Mouse (Mus musculus): ENCODE data around the gene Gja5. TPM values are rescaled to one million over a fixed set of nuclear protein-coding genes. Genes with fewer than 3 reads are reported as not detected.

The Gja5 gene
- total RNA-seq, 1 experiment = 0.13 TPM

GRCm38 (mm10) chr3:97025226-97025625 lies 120.7 kb downstream of the Gja5 start:
- Histone ChIP-seq H3K4me3 (ENCODE audit: insufficient read depth in 1 of 2, low read depth in 1 of 2, low read length in 2 of 2, poor library complexity in 1 of 2, severe bottlenecking in 1 of 2) (no peak overlapping the region), H3K9ac (ENCODE audit: insufficient read depth, low read depth, low read length, poor library complexity, severe bottlenecking) (no peak overlapping the region), H3K9me3 (ENCODE audit: control insufficient read depth, insufficient read depth, low read depth, low read length) (no peaks in the 10 kb centered on the region), H3K36me3 (ENCODE audit: control insufficient read depth, insufficient read depth, low read length, poor library complexity, severe bottlenecking) (no peaks in the 10 kb centered on the region), H3K27ac (ENCODE audit: insufficient read depth, low read depth, low read length, poor library complexity, severe bottlenecking) (no peak overlapping the region), H3K4me1 (ENCODE audit: control insufficient read depth in 2 of 2, insufficient read depth in 2 of 2, low read length in 2 of 2, poor library complexity in 1 of 2) (no peaks in the 10 kb centered on the region)
- no peak for TF ChIP-seq ZNF384 (IDR thresholded peaks at IDR 0.05; ENCODE audit: low read depth, low read length)
- no peak for TF ChIP-seq ZC3H11A (IDR thresholded peaks at IDR 0.05; ENCODE audit: borderline replicate concordance, low read depth, low read length)
- TF ChIP-seq MAFK (IDR thresholded peaks at IDR 0.05; ENCODE audit: insufficient read depth, low read depth, low read length) = no peak
- TF ChIP-seq HCFC1 (IDR thresholded peaks at IDR 0.05; ENCODE audit: borderline replicate concordance, insufficient read depth, low read length) = no peak
- no peak for TF ChIP-seq CHD2 (IDR thresholded peaks at IDR 0.05; ENCODE audit: low read depth, low read length)
- no peak for DNase-seq (ENCODE audit: low read depth, low spot score)
- in situ Hi-C loops (cut with MboI; ENCODE audit: low sequenced_read_pairs in 2 of 2, unreplicated experiment in 2 of 2) = no loop called here

- no peak overlapping the region for H3K27ac ChIP-seq (ENCODE audit: insufficient read depth, low read depth, low read length, poor library complexity, severe bottlenecking)
These were observed 127.6 kb downstream of the Gja5 start for GRCm38 (mm10) chr3:97032053-97032496.

GRCm38 (mm10) chr3:97035558-97035957 lies 131.1 kb downstream of the Gja5 start:
- no peak for TF ChIP-seq ZC3H11A (IDR thresholded peaks at IDR 0.05; ENCODE audit: borderline replicate concordance, low read depth, low read length)
- no peak for TF ChIP-seq MAFK (IDR thresholded peaks at IDR 0.05; ENCODE audit: insufficient read depth, low read depth, low read length)
- TF ChIP-seq CHD2 (IDR thresholded peaks at IDR 0.05; ENCODE audit: low read depth, low read length) = no peak
- TF ChIP-seq HCFC1 (IDR thresholded peaks at IDR 0.05; ENCODE audit: borderline replicate concordance, insufficient read depth, low read length) = no peak
- TF ChIP-seq ZNF384 (IDR thresholded peaks at IDR 0.05; ENCODE audit: low read depth, low read length) = no peak
- H3K4me1 ChIP-seq (ENCODE audit: control insufficient read depth in 2 of 2, insufficient read depth in 2 of 2, low read length in 2 of 2, poor library complexity in 1 of 2) = 0 out of 4 replicates have a peak, but pooled peaks cover 0 to 2% of the 10 kb centered on the region in 2 experiments
- in situ Hi-C loops (cut with MboI; ENCODE audit: low sequenced_read_pairs in 2 of 2, unreplicated experiment in 2 of 2) = no loop called here
- no peak overlapping the region for H3K27ac ChIP-seq (ENCODE audit: insufficient read depth, low read depth, low read length, poor library complexity, severe bottlenecking)
- H3K9ac ChIP-seq (ENCODE audit: insufficient read depth, low read depth, low read length, poor library complexity, severe bottlenecking) = no peak overlapping the region
- DNase-seq (ENCODE audit: low read depth, low spot score) = no peak
- no peaks in the 10 kb centered on the region for H3K36me3 ChIP-seq (ENCODE audit: control insufficient read depth, insufficient read depth, low read length, poor library complexity, severe bottlenecking)
- no peaks in the 10 kb centered on the region for H3K9me3 ChIP-seq (ENCODE audit: control insufficient read depth, insufficient read depth, low read depth, low read length)
- no peak overlapping the region for H3K4me3 ChIP-seq (ENCODE audit: insufficient read depth in 1 of 2, low read depth in 1 of 2, low read length in 2 of 2, poor library complexity in 1 of 2, severe bottlenecking in 1 of 2)

More at GRCm38 (mm10) chr3:97032053-97032496, 127.6 kb downstream of the Gja5 start:
- Histone ChIP-seq H3K36me3 (ENCODE audit: control insufficient read depth, insufficient read depth, low read length, poor library complexity, severe bottlenecking) (no peaks in the 10 kb centered on the region), H3K4me1 (ENCODE audit: control insufficient read depth in 2 of 2, insufficient read depth in 2 of 2, low read length in 2 of 2, poor library complexity in 1 of 2) (0 out of 4 replicates have a peak, but pooled peaks cover 0 to 2% of the 10 kb centered on the region in 2 experiments), H3K4me3 (ENCODE audit: insufficient read depth in 1 of 2, low read depth in 1 of 2, low read length in 2 of 2, poor library complexity in 1 of 2, severe bottlenecking in 1 of 2) (peak overlapping the region; percentile 26 to 50; a peak in 3 of 4 replicates), H3K9ac (ENCODE audit: insufficient read depth, low read depth, low read length, poor library complexity, severe bottlenecking) (0 out of 2 replicates have a peak overlapping the region, but pooled peaks have one; percentile 40), H3K9me3 (ENCODE audit: control insufficient read depth, insufficient read depth, low read depth, low read length) (no peaks in the 10 kb centered on the region)
- no peak for TF ChIP-seq HCFC1 (IDR thresholded peaks at IDR 0.05; ENCODE audit: borderline replicate concordance, insufficient read depth, low read length)
- TF ChIP-seq MAFK (IDR thresholded peaks at IDR 0.05; ENCODE audit: insufficient read depth, low read depth, low read length) = no peak
- no peak for TF ChIP-seq ZC3H11A (IDR thresholded peaks at IDR 0.05; ENCODE audit: borderline replicate concordance, low read depth, low read length)
- no peak for TF ChIP-seq CHD2 (IDR thresholded peaks at IDR 0.05; ENCODE audit: low read depth, low read length)
- no peak for TF ChIP-seq ZNF384 (IDR thresholded peaks at IDR 0.05; ENCODE audit: low read depth, low read length)
- in situ Hi-C loops (cut with MboI; ENCODE audit: low sequenced_read_pairs in 2 of 2, unreplicated experiment in 2 of 2) = no loop called here
- peak; percentile 28 for DNase-seq (ENCODE audit: low read depth, low spot score)

GRCm38 (mm10) chr3:97037119-97037518 lies 132.6 kb downstream of the Gja5 start:
- DNase-seq (ENCODE audit: low read depth, low spot score) = no peak
- in situ Hi-C loops (cut with MboI; ENCODE audit: low sequenced_read_pairs in 2 of 2, unreplicated experiment in 2 of 2) = no loop called here
- no peak overlapping the region for H3K4me3 ChIP-seq (ENCODE audit: insufficient read depth in 1 of 2, low read depth in 1 of 2, low read length in 2 of 2, poor library complexity in 1 of 2, severe bottlenecking in 1 of 2)
- no peak overlapping the region for H3K27ac ChIP-seq (ENCODE audit: insufficient read depth, low read depth, low read length, poor library complexity, severe bottlenecking)
- TF ChIP-seq CHD2 (IDR thresholded peaks at IDR 0.05; ENCODE audit: low read depth, low read length) (no peak), HCFC1 (IDR thresholded peaks at IDR 0.05; ENCODE audit: borderline replicate concordance, insufficient read depth, low read length) (no peak), MAFK (IDR thresholded peaks at IDR 0.05; ENCODE audit: insufficient read depth, low read depth, low read length) (no peak), ZNF384 (IDR thresholded peaks at IDR 0.05; ENCODE audit: low read depth, low read length) (no peak), ZC3H11A (IDR thresholded peaks at IDR 0.05; ENCODE audit: borderline replicate concordance, low read depth, low read length) (no peak)
- no peaks in the 10 kb centered on the region for H3K9me3 ChIP-seq (ENCODE audit: control insufficient read depth, insufficient read depth, low read depth, low read length)
- H3K36me3 ChIP-seq (ENCODE audit: control insufficient read depth, insufficient read depth, low read length, poor library complexity, severe bottlenecking) = no peaks in the 10 kb centered on the region
- H3K4me1 ChIP-seq (ENCODE audit: control insufficient read depth in 2 of 2, insufficient read depth in 2 of 2, low read length in 2 of 2, poor library complexity in 1 of 2) = no peaks in the 10 kb centered on the region
- no peak overlapping the region for H3K9ac ChIP-seq (ENCODE audit: insufficient read depth, low read depth, low read length, poor library complexity, severe bottlenecking)
